Comparison of ENCODE assay signal across 8 mouse cellular contexts in the genomic region with DNA sequence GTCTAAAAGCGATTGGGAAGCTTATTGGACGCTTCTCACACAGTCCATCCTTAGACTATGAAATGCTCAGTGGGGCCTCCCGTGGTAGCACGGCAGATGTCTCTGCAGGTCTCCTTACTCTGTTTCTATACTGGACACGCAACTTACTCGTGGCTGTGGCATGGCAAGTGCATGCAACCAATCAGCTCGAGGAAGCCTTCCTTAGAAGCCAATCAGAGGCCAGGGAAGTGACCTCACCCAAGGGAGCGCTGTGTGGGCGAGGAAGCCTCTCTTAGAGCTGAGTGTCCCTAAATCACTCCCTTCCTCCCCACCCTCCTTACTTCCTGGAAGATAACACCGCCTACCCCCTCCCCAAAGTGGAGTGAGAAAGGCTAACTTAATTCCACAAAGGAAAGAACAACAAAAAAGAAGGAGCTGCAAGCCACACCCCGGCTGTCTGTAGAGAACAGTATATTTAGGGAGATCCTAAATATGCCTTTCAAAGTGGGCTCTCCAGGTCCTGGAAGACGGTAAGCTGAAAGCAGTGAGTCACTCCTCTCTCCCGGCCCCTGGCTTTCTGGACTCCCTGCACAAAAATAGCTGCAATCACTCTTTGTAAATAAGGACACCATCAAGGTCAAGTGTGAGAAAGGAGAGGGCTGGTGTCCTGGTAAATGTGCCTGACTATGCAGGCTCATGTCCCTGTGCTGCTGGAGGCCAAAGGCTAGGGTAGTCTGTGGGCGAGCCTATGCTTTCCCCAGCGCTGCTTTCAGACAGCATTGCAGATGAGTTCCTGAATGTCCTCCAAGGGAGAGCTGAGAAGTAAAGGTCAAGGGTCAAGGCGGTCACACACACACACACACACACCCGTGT. TPM values are rescaled to one million over a fixed set of nuclear protein-coding genes. Genes with fewer than 3 reads are reported as not detected.
A peak's percentile ranks its signal among the peaks of the same experiment; 100 is the strongest.
DNase-seq lines count a peak whose midpoint lies in the region; ATAC-seq and TF ChIP-seq lines count a peak whose summit lies in the region.

A gene (plus strand): TSS at position 295 of the 852 bp plus-strand sequence.

- 25% methylated on average over 17 of the region's 17 CpGs for WGBS in hindbrain, postnatal 0 days

- intact Hi-C loops in gastrocnemius, adult 2 months (cut with DNase I), result loop anchor here (1.0 kb wide), 1 partner anchor 20 kb away; a partner anchor contains a TSS

- peak; percentile 27; the same call in 1 of the 2 replicates for TF ChIP-seq CTCF in gastrocnemius, adult 2 months (IDR thresholded peaks at IDR 0.05)
- TF ChIP-seq CTCF in hindbrain, postnatal 0 days (IDR thresholded peaks at IDR 0.05; ENCODE audit: low read depth), result peak; percentile 19; the same call in 1 of the 2 replicates

- H3K36me3 ChIP-seq in hindbrain, postnatal 0 days (ENCODE audit: insufficient read depth, low read length), result no peaks in the 10 kb centered on the region
- H3K36me3 ChIP-seq in megakaryocyte, embryonic 14.5 days (replicated peaks; ENCODE audit: low read length), result peaks cover 17% of the 10 kb centered on the region

- peak within 1 kb of the TSS; percentile 99 for H3K27ac ChIP-seq in gastrocnemius, adult 2 months
- peak within 1 kb of the TSS; percentile 78 for H3K27ac ChIP-seq in hindbrain, postnatal 0 days

- H3K4me1 ChIP-seq in hindbrain, postnatal 0 days (ENCODE audit: insufficient read depth, low read length), result 0 out of 2 replicates have a peak, but pooled peaks cover 4% of the 10 kb centered on the region
- H3K4me1 ChIP-seq in megakaryocyte, embryonic 14.5 days, result peaks cover 63% of the 10 kb centered on the region

- peak; percentile 86 for ATAC-seq in activated CD4-positive, CD25-positive, alpha-beta regulatory T cell, adult 4 months
- peak; percentile 87 for ATAC-seq in common myeloid progenitor, adult 5-6 weeks (replicated peaks; ENCODE audit: low read depth, poor library complexity, severe bottlenecking)
- peak; percentile 92 for ATAC-seq in hindbrain, postnatal 0 days

- peak within 1 kb of the TSS; percentile 28; the same call in 1 of the 2 replicates for H3K9ac ChIP-seq in hindbrain, postnatal 0 days (replicated peaks; ENCODE audit: low read length)

- H3K27me3 ChIP-seq in hindbrain, postnatal 0 days (ENCODE audit: insufficient read depth, low read length), result no peaks in the 10 kb centered on the region
- no peaks in the 10 kb centered on the region for H3K27me3 ChIP-seq in megakaryocyte, embryonic 14.5 days (replicated peaks)

- no peaks in the 10 kb centered on the region for H3K9me3 ChIP-seq in hindbrain, postnatal 0 days (ENCODE audit: low read length)
- no peaks in the 10 kb centered on the region for H3K9me3 ChIP-seq in megakaryocyte, embryonic 14.5 days

- peak; percentile 94 for DNase-seq in gastrocnemius, adult 2 months
- peak; percentile 91 for DNase-seq in hindbrain, postnatal 0 days (ENCODE audit: low spot score)
- DNase-seq in left cerebral cortex, adult 9 months (ENCODE audit: low spot score in 2 of 2), result peak; percentile 93 to 96
- DNase-seq in right cerebral cortex, postnatal 14 days, result peak; percentile 83
- DNase-seq in urinary bladder, postnatal 36 days (ENCODE audit: low spot score in 2 of 2), result peak; percentile 91 to 94

- peak within 1 kb of the TSS; percentile 63 for H3K4me3 ChIP-seq in gastrocnemius, adult 2 months
- no peak within 1 kb of the TSS for H3K4me3 ChIP-seq in hindbrain, postnatal 0 days (ENCODE audit: low read length)
- H3K4me3 ChIP-seq in megakaryocyte, embryonic 14.5 days (replicated peaks), result peak within 1 kb of the TSS; percentile 84

- H3K4me2 ChIP-seq in hindbrain, postnatal 0 days (ENCODE audit: low read depth, low read length), result peak within 1 kb of the TSS; percentile 27; the same call in 1 of the 2 replicates

RNA-seq across cellular contexts. Expression of the gene that starts here (rescaled TPM):
- not detected for polyA plus RNA-seq in activated CD4-positive, CD25-positive, alpha-beta regulatory T cell, adult 4 months (2017; shearing (Covaris generic))
- total RNA-seq in common myeloid progenitor, adult 5-6 weeks (2017), result not detected in 2 replicates
- total RNA-seq in gastrocnemius, adult 2 months (2021), result 1 to 10 TPM in 1 of 2 experiments, not detected in 1; 1.1 TPM
- total RNA-seq in hindbrain, postnatal 0 days (2014; rRNA removed), result not detected in 2 replicates
- polyA plus RNA-seq in hindbrain, postnatal 0 days (2015; fragmentation: Nextera tagmentation; extraction: Ambion mirVana), result 0.48 and 0.96 TPM in 2 replicates
- 0.51 TPM in 1 of 2 replicates, not detected in the other for polyA plus RNA-seq in megakaryocyte, embryonic 14.5 days (2012; ENCODE audit: insufficient read depth, low replicate concordance)

Comparison
In these comparisons a context has a peak if more than half of its experiments do, and no peak if none do; other contexts are left out.
1. Peak in ATAC-seq in activated CD4-positive, CD25-positive, alpha-beta regulatory T cell, adult 4 months; RNA of the gene not detected or under 1 TPM.
2. Peak in ATAC-seq in common myeloid progenitor, adult 5-6 weeks; RNA of the gene not detected or under 1 TPM.
3. Peak in DNase-seq, ATAC-seq, H3K27ac ChIP-seq, H3K9ac ChIP-seq and H3K4me2 ChIP-seq in hindbrain, postnatal 0 days; RNA of the gene not detected or under 1 TPM.